Mouse (Mus musculus): ENCODE data around the gene Keap1.

DNA sequence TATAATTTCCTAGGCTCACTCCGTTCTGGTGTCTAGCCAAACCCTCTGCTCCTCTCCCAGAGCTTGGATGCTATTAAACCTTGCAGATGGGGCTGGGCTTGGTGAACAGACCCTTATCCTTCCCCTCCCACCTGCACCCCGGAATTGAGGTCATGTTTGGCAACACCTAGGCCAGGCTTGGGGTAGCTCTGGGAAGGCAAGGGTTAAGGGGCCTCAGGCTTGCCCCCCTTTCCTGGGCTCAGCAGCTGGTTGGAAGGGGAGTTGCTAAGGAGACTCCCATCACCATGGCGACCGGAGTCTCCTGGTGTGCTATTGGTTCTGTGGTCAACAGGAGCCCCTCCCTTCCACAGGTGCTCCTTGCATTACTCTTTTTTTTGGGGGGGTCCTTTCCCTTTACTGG, 41.2 kb downstream of the Keap1 start:
- TF ChIP-seq CTCF (IDR thresholded peaks at IDR 0.05; ENCODE audit: control insufficient read depth, insufficient read depth, low read length) (no peak), POLR2A (IDR thresholded peaks at IDR 0.05; ENCODE audit: borderline replicate concordance, control insufficient read depth, low read depth, low read length) (no peak)
